Mouse (Mus musculus) ES-Bruce4 (cell line): Measurements from ENCODE around the gene Snx29.

ENCODE experiments used
- EP300 ChIP-seq: IDR thresholded peaks from 2 replicates; pipeline ENCODE4 v1.6.1; 2011; ENCODE audit warnings: low read depth, low read length; ENCODE audit not compliant: insufficient read depth
- POLR2A ChIP-seq: IDR thresholded peaks from one replicate; pipeline ENCODE4 v1.8.1; 2011; ENCODE audit warnings: low read length; ENCODE audit not compliant: insufficient read depth

- TF ChIP-seq EP300 (no peak), POLR2A (no peak)
These were observed 297.2 kb downstream of the Snx29 start for GRCm38 (mm10) chr16:11619951-11620350.
